Mouse (Mus musculus): ENCODE measurements at regions not wholly inside any gene's neighbourhood (a gene's known extent, or its start where the extent isn't known, plus 50 kb on each side); places are given as distances from the start of the nearest gene placed in this dataset.

- peak; percentile 67 for DNase-seq (ENCODE audit: low spot score)
- 26% methylated on average over 9 of the region's 9 CpGs for WGBS
Measured at GRCm38 (mm10) chr7:68918632-68919435, 169.8 kb upstream of the Arrdc4 start.

GRCm38 (mm10) chr7:68917876-68918200 lies 168.8 kb upstream of the Arrdc4 start:
- no peak for DNase-seq (ENCODE audit: low spot score)
- 1% methylated on average over 2 of the region's 2 CpGs for WGBS
- H3K27ac ChIP-seq: no peak overlapping the region
- H3K27me3 ChIP-seq (ENCODE audit: low read depth, poor library complexity, severe bottlenecking): no peaks in the 10 kb centered on the region
- peak overlapping the region; percentile 34; the same call in 1 of the 2 replicates for H3K4me3 ChIP-seq
- H3K9me3 ChIP-seq (replicated peaks): no peaks in the 10 kb centered on the region
- H3K36me3 ChIP-seq: no peaks in the 10 kb centered on the region
- H3K4me1 ChIP-seq: peaks cover 59% of the 10 kb centered on the region

More at GRCm38 (mm10) chr7:68918632-68919435, 169.8 kb upstream of the Arrdc4 start:
- Histone ChIP-seq H3K27me3 (ENCODE audit: low read depth, poor library complexity, severe bottlenecking) (no peaks in the 10 kb centered on the region), H3K4me1 (peaks cover 59% of the 10 kb centered on the region), H3K4me3 (no peak overlapping the region), H3K27ac (no peak overlapping the region), H3K36me3 (no peaks in the 10 kb centered on the region), H3K9me3 (replicated peaks) (no peaks in the 10 kb centered on the region)

GRCm38 (mm10) chr7:68917137-68917875 lies 168.3 kb upstream of the Arrdc4 start:
- Histone ChIP-seq H3K36me3 (no peaks in the 10 kb centered on the region), H3K9me3 (replicated peaks) (no peaks in the 10 kb centered on the region), H3K27me3 (ENCODE audit: low read depth, poor library complexity, severe bottlenecking) (no peaks in the 10 kb centered on the region), H3K27ac (no peak overlapping the region), H3K4me1 (peaks cover 59% of the 10 kb centered on the region), H3K4me3 (peak overlapping the region; percentile 34)
- 9% methylated on average over 21 of the region's 21 CpGs for WGBS
- DNase-seq (ENCODE audit: low spot score): peak; percentile 79

DNA sequence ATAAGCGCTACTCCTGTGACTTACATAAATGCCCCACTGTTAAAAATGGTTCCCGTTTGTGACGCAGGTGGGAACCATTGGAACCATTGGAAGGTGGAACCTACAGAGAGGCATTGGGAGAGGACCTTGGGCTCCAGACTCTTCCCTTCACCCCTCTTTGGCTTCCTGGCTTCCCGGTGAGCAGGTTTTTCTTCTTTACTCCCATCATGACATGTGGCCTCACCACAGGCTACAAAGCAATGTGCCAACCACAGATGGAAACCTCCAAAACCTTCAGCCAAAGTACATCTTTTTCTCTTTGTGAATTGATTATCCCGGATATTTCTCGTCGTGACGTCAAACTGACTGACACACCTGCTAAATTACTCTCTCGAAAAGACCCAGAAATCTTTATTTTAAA lies 166.9 kb upstream of the Arrdc4 start:
- H3K4me1 ChIP-seq: peaks cover 59% of the 10 kb centered on the region
- no peaks in the 10 kb centered on the region for H3K36me3 ChIP-seq
- no peaks in the 10 kb centered on the region for H3K9me3 ChIP-seq (replicated peaks)
- H3K27ac ChIP-seq: 0 out of 2 replicates have a peak overlapping the region, but pooled peaks have one; percentile 30
- WGBS: 71% methylated on average over 9 of the region's 9 CpGs
- DNase-seq (ENCODE audit: low spot score): no peak
- no peaks in the 10 kb centered on the region for H3K27me3 ChIP-seq (ENCODE audit: low read depth, poor library complexity, severe bottlenecking)
- no peak overlapping the region for H3K4me3 ChIP-seq

DNA sequence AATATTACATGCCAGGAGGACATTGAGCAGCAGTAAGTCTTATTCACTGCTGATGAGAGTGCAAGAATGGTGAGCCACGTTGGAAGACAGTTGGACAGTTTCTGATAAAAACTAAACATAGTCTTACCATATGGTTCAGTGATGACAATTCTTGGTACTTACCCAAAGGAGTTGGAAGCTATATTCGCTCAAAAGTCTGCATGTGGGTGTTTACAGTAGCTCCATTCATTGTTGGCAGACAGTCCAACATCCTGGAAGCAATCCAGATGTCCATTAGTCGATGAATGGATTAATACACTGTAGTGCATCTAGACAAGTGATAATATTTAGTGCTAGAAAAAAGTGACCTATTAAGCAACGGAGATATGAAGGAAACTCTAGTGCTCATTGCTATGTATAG lies 165.3 kb upstream of the Arrdc4 start:
- 94% methylated on average over 4 of the region's 4 CpGs for WGBS
- peaks cover 46% of the 10 kb centered on the region for H3K4me1 ChIP-seq
- no peak for DNase-seq (ENCODE audit: low spot score)
- H3K9me3 ChIP-seq (replicated peaks): no peaks in the 10 kb centered on the region
- no peak overlapping the region for H3K27ac ChIP-seq
- no peaks in the 10 kb centered on the region for H3K36me3 ChIP-seq
- H3K27me3 ChIP-seq (ENCODE audit: low read depth, poor library complexity, severe bottlenecking): no peaks in the 10 kb centered on the region
- no peak overlapping the region for H3K4me3 ChIP-seq

DNA sequence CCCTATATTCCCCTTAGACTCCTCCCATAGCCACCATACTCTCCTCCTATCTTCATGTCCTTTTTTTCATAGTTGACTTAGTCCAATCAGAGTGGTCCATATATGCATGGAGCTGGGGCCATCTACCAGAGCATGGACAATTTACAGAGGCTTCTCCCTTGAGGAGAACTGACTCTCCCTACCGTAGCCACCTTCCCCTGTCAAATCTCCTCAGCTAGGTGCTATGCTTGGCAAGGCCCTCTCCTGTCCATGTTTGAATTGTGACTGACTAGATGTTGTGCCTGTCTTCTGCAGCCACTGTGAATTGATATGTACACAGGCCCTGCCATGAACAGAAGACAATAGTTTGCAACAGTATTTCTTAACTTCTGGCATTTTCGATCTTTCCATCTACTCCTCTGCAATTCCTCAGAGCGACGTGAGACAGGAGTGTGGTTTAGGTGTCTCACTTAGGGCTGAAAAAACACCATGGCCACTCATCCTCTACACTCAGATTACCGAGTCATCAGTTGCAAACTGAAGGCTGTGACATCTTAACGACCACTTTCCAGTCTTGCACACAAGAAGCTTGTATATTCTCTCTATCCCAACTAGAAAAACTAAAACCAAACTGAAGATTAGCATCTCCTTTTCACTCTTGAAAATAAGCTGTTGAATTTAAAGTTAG lies 163.1 kb upstream of the Arrdc4 start:
- peaks cover 24% of the 10 kb centered on the region for H3K4me1 ChIP-seq
- H3K27ac ChIP-seq: no peak overlapping the region
- 73% methylated on average over 6 of the region's 6 CpGs for WGBS
- H3K9me3 ChIP-seq (replicated peaks): no peaks in the 10 kb centered on the region
- no peaks in the 10 kb centered on the region for H3K36me3 ChIP-seq
- no peak overlapping the region for H3K4me3 ChIP-seq
- H3K27me3 ChIP-seq (ENCODE audit: low read depth, poor library complexity, severe bottlenecking): no peaks in the 10 kb centered on the region
- DNase-seq (ENCODE audit: low spot score): no peak

DNA sequence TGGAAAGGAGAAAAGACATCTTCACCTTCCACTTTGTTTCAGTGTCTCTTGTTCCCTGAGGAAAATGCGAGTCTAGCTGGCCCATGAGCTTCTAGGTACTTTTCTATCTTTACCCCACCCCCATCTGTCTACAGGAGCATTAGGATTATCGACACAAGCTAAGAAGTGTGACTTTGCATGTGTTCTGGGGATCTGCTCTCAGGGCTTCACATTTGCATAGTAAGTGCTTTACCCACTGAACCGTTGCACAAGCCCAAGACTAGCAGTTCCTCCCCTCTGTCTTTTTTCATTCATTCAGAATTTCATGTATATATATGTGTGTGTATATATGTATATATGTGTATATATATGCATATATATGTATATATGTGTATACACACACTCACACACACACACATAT lies 162.5 kb upstream of the Arrdc4 start:
- H3K27ac ChIP-seq: no peak overlapping the region
- no peaks in the 10 kb centered on the region for H3K27me3 ChIP-seq (ENCODE audit: low read depth, poor library complexity, severe bottlenecking)
- H3K9me3 ChIP-seq (replicated peaks): no peaks in the 10 kb centered on the region
- 88% methylated on average over 3 of the region's 3 CpGs for WGBS
- H3K4me1 ChIP-seq: peaks cover 18% of the 10 kb centered on the region
- no peak for DNase-seq (ENCODE audit: low spot score)
- H3K36me3 ChIP-seq: no peaks in the 10 kb centered on the region
- no peak overlapping the region for H3K4me3 ChIP-seq

GRCm38 (mm10) chr7:68909694-68910093 lies 160.7 kb upstream of the Arrdc4 start:
- H3K27me3 ChIP-seq (ENCODE audit: low read depth, poor library complexity, severe bottlenecking): no peaks in the 10 kb centered on the region
- H3K36me3 ChIP-seq: no peaks in the 10 kb centered on the region
- no peak overlapping the region for H3K4me3 ChIP-seq
- 95% methylated on average over 1 of the region's 1 CpGs for WGBS
- DNase-seq (ENCODE audit: low spot score): no peak
- no peak overlapping the region for H3K27ac ChIP-seq
- H3K9me3 ChIP-seq (replicated peaks): no peaks in the 10 kb centered on the region
- H3K4me1 ChIP-seq: no peaks in the 10 kb centered on the region; the same call in 1 of the 2 replicates

DNA sequence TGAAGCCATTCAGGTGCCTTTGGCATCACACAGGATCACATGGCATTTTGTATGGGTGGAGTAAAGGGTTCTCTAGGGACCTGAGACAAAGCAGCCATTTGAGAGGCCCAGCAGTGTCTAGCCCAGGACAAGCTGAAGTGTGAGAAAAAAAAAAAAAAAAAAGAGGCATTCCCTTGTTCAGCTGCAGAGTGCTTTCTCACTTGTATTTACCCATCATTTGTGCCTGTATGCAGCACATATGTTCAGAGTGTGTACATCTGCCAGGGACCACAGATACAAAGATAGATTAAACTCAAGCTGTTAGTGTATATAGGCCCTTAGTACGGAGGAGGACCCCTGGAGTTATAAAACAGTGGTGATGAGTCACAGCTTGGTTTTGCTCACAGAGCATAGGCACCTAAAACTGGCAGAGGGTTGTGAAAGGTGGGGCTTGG lies 159.4 kb upstream of the Arrdc4 start:
- H3K4me3 ChIP-seq: no peak overlapping the region
- WGBS: 70% methylated on average over 1 of the region's 1 CpGs
- no peaks in the 10 kb centered on the region for H3K27me3 ChIP-seq (ENCODE audit: low read depth, poor library complexity, severe bottlenecking)
- no peaks in the 10 kb centered on the region for H3K9me3 ChIP-seq (replicated peaks)
- no peaks in the 10 kb centered on the region for H3K36me3 ChIP-seq
- H3K27ac ChIP-seq: no peak overlapping the region
- H3K4me1 ChIP-seq: no peaks in the 10 kb centered on the region
- no peak for DNase-seq (ENCODE audit: low spot score)

- no peak overlapping the region for H3K4me3 ChIP-seq
- no peaks in the 10 kb centered on the region for H3K27me3 ChIP-seq (ENCODE audit: low read depth, poor library complexity, severe bottlenecking)
- H3K36me3 ChIP-seq: no peaks in the 10 kb centered on the region
- no peaks in the 10 kb centered on the region for H3K9me3 ChIP-seq (replicated peaks)
- WGBS: 92% methylated on average over 7 of the region's 7 CpGs
- no peak for DNase-seq (ENCODE audit: low spot score)
- no peak overlapping the region for H3K27ac ChIP-seq
- no peaks in the 10 kb centered on the region for H3K4me1 ChIP-seq
Measured at GRCm38 (mm10) chr7:68907867-68908266, 158.8 kb upstream of the Arrdc4 start.

- Histone ChIP-seq H3K27ac (no peak overlapping the region), H3K36me3 (no peaks in the 10 kb centered on the region), H3K4me1 (no peaks in the 10 kb centered on the region), H3K27me3 (ENCODE audit: low read depth, poor library complexity, severe bottlenecking) (no peaks in the 10 kb centered on the region), H3K4me3 (no peak overlapping the region), H3K9me3 (replicated peaks) (no peaks in the 10 kb centered on the region)
- WGBS: 83% methylated on average over 8 of the region's 8 CpGs
- DNase-seq (ENCODE audit: low spot score): no peak
Measured at GRCm38 (mm10) chr7:68906771-68907395, 157.8 kb upstream of the Arrdc4 start.

DNA sequence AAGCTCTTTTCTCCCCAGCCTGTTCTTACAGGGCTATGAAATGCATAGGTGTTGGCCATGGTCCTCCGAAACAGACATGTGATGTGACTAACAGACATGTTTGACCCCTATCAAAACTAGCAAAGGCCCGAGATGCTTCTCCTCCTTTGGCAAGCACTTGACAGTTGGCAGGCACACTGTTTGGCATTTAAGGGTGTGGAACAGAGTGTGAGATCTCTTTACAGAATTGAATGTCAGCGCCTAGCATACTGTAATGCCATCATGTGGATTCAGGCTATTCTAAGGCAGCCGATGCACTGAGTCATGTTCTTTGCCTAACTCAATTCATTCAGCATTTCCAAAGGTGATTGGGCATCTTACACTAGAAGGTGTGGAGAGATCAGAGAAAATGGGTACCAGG lies 156.8 kb upstream of the Arrdc4 start:
- Histone ChIP-seq H3K36me3 (no peaks in the 10 kb centered on the region), H3K27ac (no peak overlapping the region), H3K9me3 (replicated peaks) (no peaks in the 10 kb centered on the region), H3K4me1 (no peaks in the 10 kb centered on the region), H3K4me3 (no peak overlapping the region), H3K27me3 (ENCODE audit: low read depth, poor library complexity, severe bottlenecking) (no peaks in the 10 kb centered on the region)
- WGBS: 92% methylated on average over 4 of the region's 4 CpGs
- no peak for DNase-seq (ENCODE audit: low spot score)

DNA sequence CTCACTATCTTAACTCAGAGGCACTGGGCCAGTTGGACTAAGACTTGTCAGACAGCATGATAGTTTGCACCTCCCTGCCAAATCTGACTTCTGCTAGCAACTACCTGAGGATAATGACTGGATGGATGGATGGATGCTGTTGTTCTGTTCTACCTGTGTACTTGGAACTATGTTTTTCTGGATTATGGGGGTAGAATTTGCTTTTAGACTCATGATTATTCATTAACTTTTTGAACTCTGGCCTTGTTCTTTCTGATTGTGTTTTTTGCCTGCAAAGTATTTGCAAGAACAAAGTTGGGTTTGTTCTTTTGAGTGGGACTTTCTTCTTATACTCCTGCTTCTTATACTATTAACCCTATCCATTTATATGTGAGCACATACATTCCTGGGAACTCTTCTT lies 137.1 kb upstream of the Arrdc4 start:
- Histone ChIP-seq H3K27me3 (ENCODE audit: low read depth, poor library complexity, severe bottlenecking) (no peaks in the 10 kb centered on the region), H3K4me1 (no peaks in the 10 kb centered on the region), H3K4me3 (no peak overlapping the region), H3K9me3 (replicated peaks) (no peaks in the 10 kb centered on the region), H3K27ac (no peak overlapping the region), H3K36me3 (no peaks in the 10 kb centered on the region)
- DNase-seq (ENCODE audit: low spot score): no peak
